ENCODE assay signal across 8 mouse cellular contexts in the genomic region with DNA sequence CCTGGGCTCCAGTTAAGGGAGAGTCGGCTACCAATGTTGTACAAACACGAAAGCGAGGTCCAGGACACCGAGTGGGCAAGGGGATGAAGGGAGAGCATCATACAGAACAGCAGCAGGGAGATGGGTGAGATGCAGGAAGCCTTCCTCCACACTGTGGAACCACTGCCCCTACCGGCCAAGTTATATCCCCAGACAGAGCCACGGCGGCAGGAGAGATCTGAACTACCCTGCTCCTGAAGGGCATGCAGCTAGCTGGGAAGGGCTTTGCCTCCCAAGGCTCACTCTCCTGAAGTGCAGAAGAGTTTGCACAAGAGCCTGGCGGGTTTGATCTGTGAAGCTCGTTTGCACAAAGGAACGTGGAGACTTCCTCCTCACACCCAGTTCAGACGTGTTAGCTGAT.
DNase-seq lines count a peak whose midpoint lies in the region; ATAC-seq and TF ChIP-seq lines count a peak whose summit lies in the region.

No protein-coding gene starts in this region.

- no peak overlapping the region for H3K4me2 ChIP-seq in forebrain, embryonic 12.5 days
- no peak overlapping the region for H3K4me2 ChIP-seq in forebrain, embryonic 15.5 days (replicated peaks)
- H3K4me2 ChIP-seq in CH12.LX (ENCODE audit: insufficient read depth, low read depth, poor library complexity, severe bottlenecking) = no peak overlapping the region
- no peak overlapping the region; the same call in 1 of the 2 replicates for H3K4me2 ChIP-seq in embryonic facial prominence, embryonic 13.5 days
- 0 out of 2 replicates have a peak overlapping the region, but pooled peaks have one; percentile 2 for H3K4me2 ChIP-seq in neural tube, embryonic 11.5 days (ENCODE audit: low read depth)

- no peak overlapping the region for H3K4me3 ChIP-seq in forebrain, embryonic 12.5 days (replicated peaks)
- H3K4me3 ChIP-seq in forebrain, embryonic 15.5 days = no peak overlapping the region
- H3K4me3 ChIP-seq in CH12.LX (replicated peaks in 1 of 3; ENCODE audit: low read depth in 2 of 3, low read length in 2 of 3, poor library complexity in 1 of 3) = no peak overlapping the region
- no peak overlapping the region for H3K4me3 ChIP-seq in embryonic facial prominence, embryonic 13.5 days
- no peak overlapping the region for H3K4me3 ChIP-seq in neural tube, embryonic 11.5 days (ENCODE audit: low read depth, low read length)

- no peak for DNase-seq in CH12.LX (ENCODE audit: extremely low read depth)
- peak; percentile 73 for DNase-seq in kidney, postnatal 10 days
- DNase-seq in neural tube, embryonic 11.5 days (ENCODE audit: low spot score) = peak; percentile 56
- no peak for DNase-seq in spleen, postnatal 10 days (ENCODE audit: low spot score in 2 of 2)
- no peak for DNase-seq in frontal cortex, adult 2 months (ENCODE audit: extremely low spot score in 1 of 2, low spot score in 1 of 2)

- WGBS in forebrain, embryonic 12.5 days = 16% methylated on average over 11 of the region's 11 CpGs
- WGBS in forebrain, embryonic 15.5 days = 20% methylated on average over 11 of the region's 11 CpGs
- 13% methylated on average over 11 of the region's 11 CpGs for WGBS in embryonic facial prominence, embryonic 13.5 days
- WGBS in neural tube, embryonic 11.5 days = 19% methylated on average over 11 of the region's 11 CpGs

- TF ChIP-seq CTCF in CH12.LX (conservative IDR thresholded peaks at IDR 0.05 in 1 of 2, IDR thresholded peaks at IDR 0.05 in 1 of 2; ENCODE audit: low read depth in 2 of 2, low read length in 2 of 2) = peak in 1 of 2 experiments; percentile 50; a peak in 2 of 4 replicates

- ATAC-seq in forebrain, embryonic 12.5 days (ENCODE audit: low FRiP score) = peak; percentile 53; the same call in 1 of the 2 replicates
- no peak for ATAC-seq in forebrain, embryonic 15.5 days (replicated peaks)
- no peak for ATAC-seq in embryonic facial prominence, embryonic 13.5 days (ENCODE audit: insufficient number of reproducible peaks, insufficient read depth, low FRiP score, low TSS enrichment, low read depth)
- ATAC-seq in neural tube, embryonic 11.5 days (ENCODE audit: insufficient read depth, low FRiP score, low TSS enrichment) = no peak

- TF ChIP-seq EP300 in CH12.LX (IDR thresholded peaks at IDR 0.05; ENCODE audit: low read length) = no peak

- TF ChIP-seq POLR2A in CH12.LX (IDR thresholded peaks at IDR 0.05; ENCODE audit: low read depth, low read length) = no peak

- dilution Hi-C loops in CH12.LX (cut with MboI; ENCODE audit: extremely low pct_ligation_motif_present, extremely low pct_unique_long_range_greater_than_20kb, low sequenced_read_pairs) = no loop called here

- no peaks in the 10 kb centered on the region for H3K9me3 ChIP-seq in forebrain, embryonic 12.5 days
- H3K9me3 ChIP-seq in forebrain, embryonic 15.5 days = no peaks in the 10 kb centered on the region
- no peaks in the 10 kb centered on the region for H3K9me3 ChIP-seq in CH12.LX (replicated peaks; ENCODE audit: low read length)
- H3K9me3 ChIP-seq in embryonic facial prominence, embryonic 13.5 days = no peaks in the 10 kb centered on the region
- no peaks in the 10 kb centered on the region for H3K9me3 ChIP-seq in neural tube, embryonic 11.5 days (ENCODE audit: control insufficient read depth, low read length)

- peak; percentile 35 for TF ChIP-seq RAD21 in CH12.LX (IDR thresholded peaks at IDR 0.05; ENCODE audit: low read depth, low read length)

- no peak overlapping the region for H3K9ac ChIP-seq in forebrain, embryonic 12.5 days
- H3K9ac ChIP-seq in forebrain, embryonic 15.5 days (replicated peaks) = no peak overlapping the region
- no peak overlapping the region for H3K9ac ChIP-seq in CH12.LX (ENCODE audit: insufficient read depth, low read depth)
- H3K9ac ChIP-seq in embryonic facial prominence, embryonic 13.5 days = 0 out of 2 replicates have a peak overlapping the region, but pooled peaks have one; percentile 8
- H3K9ac ChIP-seq in neural tube, embryonic 11.5 days (ENCODE audit: low read length) = no peak overlapping the region

- H3K36me3 ChIP-seq in forebrain, embryonic 12.5 days (replicated peaks) = no peaks in the 10 kb centered on the region
- no peaks in the 10 kb centered on the region for H3K36me3 ChIP-seq in forebrain, embryonic 15.5 days
- no peaks in the 10 kb centered on the region for H3K36me3 ChIP-seq in CH12.LX (replicated peaks in 1 of 2; ENCODE audit: control insufficient read depth in 1 of 2, insufficient read depth in 1 of 2, low read length in 1 of 2)
- H3K36me3 ChIP-seq in embryonic facial prominence, embryonic 13.5 days = no peaks in the 10 kb centered on the region
- no peaks in the 10 kb centered on the region for H3K36me3 ChIP-seq in neural tube, embryonic 11.5 days (ENCODE audit: control insufficient read depth, insufficient read depth, low read length)

- H3K27me3 ChIP-seq in forebrain, embryonic 12.5 days = peaks cover 77% of the 10 kb centered on the region
- H3K27me3 ChIP-seq in forebrain, embryonic 15.5 days = peaks cover 46% of the 10 kb centered on the region
- peaks cover 82% of the 10 kb centered on the region for H3K27me3 ChIP-seq in CH12.LX (replicated peaks)
- peaks cover 70% of the 10 kb centered on the region for H3K27me3 ChIP-seq in embryonic facial prominence, embryonic 13.5 days
- 0 out of 2 replicates have a peak, but pooled peaks cover 17% of the 10 kb centered on the region for H3K27me3 ChIP-seq in neural tube, embryonic 11.5 days (ENCODE audit: control insufficient read depth, insufficient read depth, low read length)

- H3K4me1 ChIP-seq in forebrain, embryonic 12.5 days = peaks cover 22% of the 10 kb centered on the region
- H3K4me1 ChIP-seq in forebrain, embryonic 15.5 days = peaks cover 15% of the 10 kb centered on the region
- H3K4me1 ChIP-seq in CH12.LX (ENCODE audit: control insufficient read depth in 1 of 2, insufficient read depth in 2 of 2) = peaks cover 6 to 12% of the 10 kb centered on the region in 2 experiments
- H3K4me1 ChIP-seq in embryonic facial prominence, embryonic 13.5 days = peaks cover 38% of the 10 kb centered on the region
- H3K4me1 ChIP-seq in neural tube, embryonic 11.5 days (ENCODE audit: control insufficient read depth, insufficient read depth, low read length) = peaks cover 17% of the 10 kb centered on the region; the same call in 1 of the 2 replicates

- H3K27ac ChIP-seq in forebrain, embryonic 12.5 days = no peak overlapping the region
- H3K27ac ChIP-seq in forebrain, embryonic 15.5 days (replicated peaks) = no peak overlapping the region
- H3K27ac ChIP-seq in CH12.LX (ENCODE audit: insufficient read depth, low read depth) = no peak overlapping the region
- no peak overlapping the region for H3K27ac ChIP-seq in embryonic facial prominence, embryonic 13.5 days
- H3K27ac ChIP-seq in neural tube, embryonic 11.5 days (ENCODE audit: low read depth, low read length) = no peak overlapping the region

- H3K79me2 ChIP-seq in CH12.LX (replicated peaks; ENCODE audit: control insufficient read depth, extremely low read depth, insufficient read depth, poor library complexity, severe bottlenecking) = no peaks in the 10 kb centered on the region

- in situ Hi-C loops in CH12.LX (cut with MboI; ENCODE audit: low pct_ligation_motif_present, low pct_unique_long_range_greater_than_20kb, low sequenced_read_pairs) = loop anchor here (5.0 kb wide), 1 partner anchor 278 kb away; no protein-coding TSS in a partner anchor

TF ChIP-seq in CH12.LX, 34 proteins besides CTCF, POLR2A, EP300 and RAD21:
- TF ChIP-seq ZMIZ1 (IDR thresholded peaks at IDR 0.05; ENCODE audit: low read depth, low read length) (no peak), SMC3 (IDR thresholded peaks at IDR 0.05; ENCODE audit: low read depth, low read length) (peak; percentile 32)

Comparison
In these comparisons a context has a peak if more than half of its experiments do, and no peak if none do; other contexts are left out.
1. DNase-seq: peak in kidney, postnatal 10 days (single experiment) and neural tube, embryonic 11.5 days (single experiment); none in CH12.LX (single experiment), spleen, postnatal 10 days (0 of 2) and frontal cortex, adult 2 months (0 of 2).